Mouse (Mus musculus): Measurements from ENCODE around the gene Sec24d.

GRCm38 (mm10) chr3:123266753-123267651 is at the start of gene Sec24d:
- TF ChIP-seq CTCF (IDR thresholded peaks at IDR 0.05; ENCODE audit: extremely low read depth, insufficient read length, insufficient replicate concordance, low read depth, low read length) (no peak), POLR2A (IDR thresholded peaks at IDR 0.05; ENCODE audit: low read depth, low read length) (peak; percentile 51; the same call in 1 of the 2 replicates)
